19 mouse cellular contexts compared by ENCODE assay signal in the genomic region with DNA sequence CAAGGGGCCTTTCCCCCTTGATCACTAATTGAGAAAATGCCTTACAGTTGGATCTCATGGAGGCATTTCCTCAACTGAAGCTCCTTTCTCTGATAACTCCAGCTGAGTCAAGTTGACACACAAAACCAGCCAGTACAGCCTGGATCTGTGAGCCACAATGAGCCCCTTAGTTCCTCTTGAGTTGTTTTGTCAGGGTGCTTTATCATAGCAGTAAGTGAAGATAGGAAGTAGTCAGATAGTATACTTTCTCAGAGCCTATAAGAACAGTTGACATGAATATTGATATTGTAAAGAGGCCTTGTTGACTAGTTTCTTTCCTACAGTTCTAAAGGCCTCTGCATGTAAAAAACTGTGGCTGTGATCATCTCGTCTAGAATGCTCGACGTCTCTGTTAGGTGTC. TPM values are rescaled to one million over a fixed set of nuclear protein-coding genes. Genes with fewer than 3 reads are reported as not detected.
A peak's percentile ranks its signal among the peaks of the same experiment; 100 is the strongest.
DNase-seq lines count a peak whose midpoint lies in the region; TF ChIP-seq lines count a peak whose summit lies in the region.
"Had no signal": no experiment of that assay in that cellular context is flagged by ENCODE, and none has a peak within 500 bp of the region (broad histone marks: within the 10 kb centered on the region; RNA-seq: fewer than 3 reads in every experiment).

No protein-coding gene starts in this region.

- H3K27me3 ChIP-seq in MEL (ENCODE audit: control insufficient read depth in 1 of 2, insufficient read depth in 2 of 2, low read length in 2 of 2): no peaks in the 10 kb centered on the region
- no peaks in the 10 kb centered on the region for H3K27me3 ChIP-seq in thymus, adult 2 months (ENCODE audit: control insufficient read depth, insufficient read depth, low read length)
- H3K27me3 ChIP-seq: CH12.LX, Patski had no signal

- peak; percentile 95 for DNase-seq in MEL (ENCODE audit: low read depth, low spot score)
- DNase-seq in MEL-GATA-1-ER (ENCODE audit: extremely low read depth, low read depth): peak; percentile 36
- DNase-seq in thymus, adult 2 months: no peak
- no peak for DNase-seq in urinary bladder, adult 18-20 months (ENCODE audit: low spot score in 2 of 2)
- DNase-seq: adrenal gland, adult 2 months; adrenal gland, adult 8-10 months; adrenal gland, postnatal 10 days; adrenal gland, postnatal 14 days; adrenal gland, postnatal 25 days; adrenal gland, postnatal 36 days; B cell, adult 2 months; cerebellum, adult 11 months; cerebellum, adult 11-12 months; cerebellum, adult 18-20 months; cerebellum, adult 2 months; cerebellum, adult 8-10 months had no signal

- TF ChIP-seq POLR2A in MEL (IDR thresholded peaks at IDR 0.05; ENCODE audit: control insufficient read depth in 1 of 2, insufficient read depth in 1 of 2, low read depth in 1 of 2, low read length in 2 of 2, poor library complexity in 1 of 2): no peak
- no peak for TF ChIP-seq POLR2A in thymus, adult 2 months (IDR thresholded peaks at IDR 0.05; ENCODE audit: control insufficient read depth, extremely low read depth, insufficient read depth, low read length, poor library complexity)

- H3K9ac ChIP-seq in MEL (ENCODE audit: control insufficient read depth, low read depth, low read length, poor library complexity, severe bottlenecking): no peak overlapping the region

- TF ChIP-seq EP300 in MEL (IDR thresholded peaks at IDR 0.05; ENCODE audit: low read depth in 1 of 2, low read length in 2 of 2): peak; percentile 90 to 91

- WGBS in thymus, adult 2 months: 97% methylated on average over 3 of the region's 3 CpGs

- H3K27ac ChIP-seq in MEL (ENCODE audit: control insufficient read depth, low read depth, low read length): peak overlapping the region; percentile 78
- H3K27ac ChIP-seq in thymus, adult 2 months (ENCODE audit: control insufficient read depth, insufficient read depth, low read length): no peak overlapping the region

- no peak overlapping the region for H3K4me3 ChIP-seq in MEL (ENCODE audit: control insufficient read depth in 1 of 2, insufficient read depth in 1 of 2, low read depth in 2 of 2, low read length in 2 of 2)
- no peak overlapping the region for H3K4me3 ChIP-seq in thymus, adult 2 months (ENCODE audit: control insufficient read depth, insufficient read depth, low read length)

- H3K4me1 ChIP-seq in MEL (ENCODE audit: control insufficient read depth in 1 of 2, insufficient read depth in 2 of 2, low read length in 2 of 2): peaks cover 18% of the 10 kb centered on the region in 2 experiments
- no peaks in the 10 kb centered on the region for H3K4me1 ChIP-seq in thymus, adult 2 months (replicated peaks; ENCODE audit: control insufficient read depth, insufficient read depth, low read length)

- H3K9me3 ChIP-seq in MEL (replicated peaks; ENCODE audit: insufficient read depth, low read length): no peaks in the 10 kb centered on the region
- H3K9me3 ChIP-seq: G1E had no signal

- peaks cover 36 to 52% of the 10 kb centered on the region in 2 experiments for H3K36me3 ChIP-seq in MEL (ENCODE audit: control insufficient read depth in 1 of 2, insufficient read depth in 2 of 2, low read length in 2 of 2)
- 0 out of 2 replicates have a peak, but pooled peaks cover 3% of the 10 kb centered on the region for H3K36me3 ChIP-seq in thymus, adult 2 months (ENCODE audit: control insufficient read depth, insufficient read depth, low read length)

- no peaks in the 10 kb centered on the region for H3K79me2 ChIP-seq in MEL (ENCODE audit: control insufficient read depth, insufficient read depth, low read length, poor library complexity)

- no peak for TF ChIP-seq CTCF in MEL (IDR thresholded peaks at IDR 0.05 in 2 of 3, conservative IDR thresholded peaks at IDR 0.05 in 1 of 3; ENCODE audit: control insufficient read depth in 1 of 3, insufficient read depth in 1 of 3, low read depth in 2 of 3, low read length in 3 of 3, poor library complexity in 1 of 3, severe bottlenecking in 1 of 3)
- TF ChIP-seq CTCF in thymus, adult 2 months (IDR thresholded peaks at IDR 0.05; ENCODE audit: borderline replicate concordance, control insufficient read depth, extremely low read depth, insufficient read depth, low read length, poor library complexity): no peak

- TF ChIP-seq RAD21 in MEL (IDR thresholded peaks at IDR 0.05; ENCODE audit: low read depth, low read length): no peak

TF ChIP-seq in MEL, 35 proteins besides CTCF, POLR2A, EP300 and RAD21:
- TF ChIP-seq MYC (IDR thresholded peaks at IDR 0.05; ENCODE audit: low read depth, low read length) (no peak), POLR2AphosphoS5 (IDR thresholded peaks at IDR 0.05; ENCODE audit: borderline replicate concordance, low read depth, low read length) (no peak), SIN3A (IDR thresholded peaks at IDR 0.05; ENCODE audit: low read length) (peak; percentile 80), SMC3 (IDR thresholded peaks at IDR 0.05; ENCODE audit: low read depth, low read length) (no peak), MXI1 (IDR thresholded peaks at IDR 0.05; ENCODE audit: low read depth, low read length) (peak; percentile 36; the same call in 1 of the 2 replicates), HCFC1 (IDR thresholded peaks at IDR 0.05; ENCODE audit: low read depth, low read length) (peak; percentile 50; the same call in 1 of the 2 replicates), MEF2A (IDR thresholded peaks at IDR 0.05; ENCODE audit: extremely low read depth, insufficient replicate concordance, low read depth, low read length, poor library complexity, severe bottlenecking) (no peak), UBTF (IDR thresholded peaks at IDR 0.05; ENCODE audit: borderline replicate concordance, insufficient read depth, low read depth, low read length) (no peak), TAL1 (IDR thresholded peaks at IDR 0.05; ENCODE audit: low read length) (peak; percentile 28; the same call in 1 of the 2 replicates), CHD2 (IDR thresholded peaks at IDR 0.05; ENCODE audit: low read length) (no peak), NELFE (IDR thresholded peaks at IDR 0.05; ENCODE audit: low read depth, low read length) (no peak), TBP (IDR thresholded peaks at IDR 0.05; ENCODE audit: low read depth, low read length) (peak; percentile 76; the same call in 1 of the 2 replicates), MAX (IDR thresholded peaks at IDR 0.05; ENCODE audit: low read length) (peak; percentile 44; the same call in 1 of the 2 replicates), ZMIZ1 (IDR thresholded peaks at IDR 0.05; ENCODE audit: low read depth, low read length) (peak; percentile 60; the same call in 1 of the 2 replicates), ETS1 (IDR thresholded peaks at IDR 0.05; ENCODE audit: low read depth, low read length) (peak; percentile 87), RCOR1 (IDR thresholded peaks at IDR 0.05; ENCODE audit: low read depth, low read length) (peak; percentile 70), CHD1 (IDR thresholded peaks at IDR 0.05; ENCODE audit: low read depth, low read length) (no peak), TCF12 (IDR thresholded peaks at IDR 0.05; ENCODE audit: low read depth, low read length) (peak; percentile 77), POLR2AphosphoS2 (IDR thresholded peaks at IDR 0.05; ENCODE audit: low read length) (peak; percentile 75), ZC3H11A (IDR thresholded peaks at IDR 0.05; ENCODE audit: low read depth, low read length) (no peak), GATA1 (IDR thresholded peaks at IDR 0.05; ENCODE audit: low read depth, low read length) (no peak), MAZ (IDR thresholded peaks at IDR 0.05; ENCODE audit: low read depth, low read length) (peak; percentile 57; the same call in 1 of the 2 replicates), GABPA (IDR thresholded peaks at IDR 0.05; ENCODE audit: low read depth, low read length) (no peak), ELF1 (IDR thresholded peaks at IDR 0.05; ENCODE audit: low read depth, low read length) (0 out of 2 replicates have a peak, but pooled peaks have one; percentile 49), USF2 (IDR thresholded peaks at IDR 0.05; ENCODE audit: borderline replicate concordance in 1 of 2, insufficient read depth in 1 of 2, low read depth in 1 of 2, low read length in 2 of 2) (no peak), KAT2A (conservative IDR thresholded peaks at IDR 0.05; ENCODE audit: low read depth, low read length) (no peak), MYB (IDR thresholded peaks at IDR 0.05; ENCODE audit: low read depth, low read length) (peak; percentile 61; the same call in 1 of the 2 replicates), E2F4 (IDR thresholded peaks at IDR 0.05; ENCODE audit: borderline replicate concordance, low read depth, low read length) (no peak), JUND (IDR thresholded peaks at IDR 0.05; ENCODE audit: low read depth, low read length) (no peak)

RNA-seq across cellular contexts. Expression of gene Chordc1, which starts 28.1 kb away (rescaled TPM):
- total RNA-seq in MEL (2012; rRNA removed): 247 and 299 TPM in 2 replicates
- 100 to 1,000 TPM; 207 to 287 TPM for polyA plus RNA-seq in MEL (2012; ENCODE audit: insufficient read depth in 1 of 2, insufficient read length in 2 of 2, low read depth in 1 of 2, low replicate concordance in 2 of 2, missing spikeins in 1 of 2)
- polyA plus RNA-seq in thymus, adult 2 months (2012; rRNA removed): 72.9 and 77.5 TPM in 2 replicates

Comparison
In these comparisons a context has a peak if more than half of its experiments do, and no peak if none do; other contexts are left out.
1. DNase-seq: peak in MEL (single experiment) and MEL-GATA-1-ER (single experiment); none in thymus, adult 2 months (single experiment) and urinary bladder, adult 18-20 months (0 of 2).